Mouse (Mus musculus) kidney, adult 8-10 months (tissue): ENCODE data around the gene Runx2.

Experiments
- DNase-seq, 2 experiments: peaks; one replicate each; pipeline ENCODE4 v3.0.0; 2022

Gene Runx2

DNA sequence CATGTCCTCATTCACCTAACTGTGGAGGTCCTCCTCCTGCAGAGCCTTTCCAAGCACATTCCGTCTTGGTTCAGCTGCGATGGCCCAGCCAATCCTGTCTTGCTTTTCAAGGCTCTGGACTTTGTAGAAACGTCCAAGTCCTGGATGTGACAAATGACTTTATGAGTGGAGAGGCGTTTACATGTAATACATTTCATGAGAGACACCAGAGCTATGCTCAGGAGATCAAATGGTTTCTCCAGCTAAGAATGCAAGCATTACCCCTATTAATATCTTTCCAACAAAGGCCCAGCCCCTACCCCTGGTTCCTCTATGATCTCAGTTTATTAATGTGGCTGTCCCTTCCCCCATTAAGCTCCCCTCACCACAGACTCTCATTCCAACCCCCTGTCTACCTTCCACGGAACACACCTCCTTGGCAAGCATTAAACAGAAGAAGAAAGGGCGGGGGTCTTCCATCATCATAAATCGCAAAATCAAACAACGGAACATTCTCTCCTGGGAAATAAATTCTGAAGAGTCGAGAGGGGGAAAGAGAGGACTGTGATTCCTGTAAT is 364.6 kb downstream of the Runx2 start:
- no peak for DNase-seq
